Mouse (Mus musculus) right cerebral cortex, postnatal 25 days (tissue): ENCODE data around the gene Mrps14.

ENCODE experiments used
- DNase-seq: peaks from one replicate; pipeline ENCODE4 v3.0.0; 2022

The Mrps14 gene

GRCm38 (mm10) chr1:160231013-160231412 is 36.0 kb downstream of the Mrps14 start:
- DNase-seq: no peak

- no peak for DNase-seq
These were observed 37.1 kb downstream of the Mrps14 start for GRCm38 (mm10) chr1:160232113-160232512.

GRCm38 (mm10) chr1:160233921-160234320 is 38.9 kb downstream of the Mrps14 start:
- no peak for DNase-seq

DNA sequence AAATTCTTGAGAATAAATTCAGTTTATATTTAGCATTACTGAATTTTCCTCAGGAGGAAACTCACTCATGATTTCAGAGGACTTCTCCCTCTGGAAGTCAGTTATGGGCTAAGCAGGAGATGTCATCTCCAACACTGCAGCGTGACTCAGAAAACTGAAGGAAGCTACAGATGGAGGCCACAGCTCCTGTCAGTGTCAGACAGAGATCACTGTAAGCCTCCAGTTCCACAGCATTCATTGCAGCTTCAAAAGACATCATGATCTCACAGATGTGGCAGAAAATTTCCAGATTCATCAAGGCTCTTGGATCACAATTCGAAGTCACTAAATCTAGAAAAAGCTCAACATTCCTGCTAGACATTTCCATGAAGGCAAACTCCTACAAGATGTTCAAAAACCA is 43.0 kb downstream of the Mrps14 start:
- no peak for DNase-seq

GRCm38 (mm10) chr1:160238852-160239443 is 43.9 kb downstream of the Mrps14 start:
- DNase-seq: no peak

- DNase-seq: no peak
These were observed 45.1 kb downstream of the Mrps14 start for GRCm38 (mm10) chr1:160240091-160240490.

DNA sequence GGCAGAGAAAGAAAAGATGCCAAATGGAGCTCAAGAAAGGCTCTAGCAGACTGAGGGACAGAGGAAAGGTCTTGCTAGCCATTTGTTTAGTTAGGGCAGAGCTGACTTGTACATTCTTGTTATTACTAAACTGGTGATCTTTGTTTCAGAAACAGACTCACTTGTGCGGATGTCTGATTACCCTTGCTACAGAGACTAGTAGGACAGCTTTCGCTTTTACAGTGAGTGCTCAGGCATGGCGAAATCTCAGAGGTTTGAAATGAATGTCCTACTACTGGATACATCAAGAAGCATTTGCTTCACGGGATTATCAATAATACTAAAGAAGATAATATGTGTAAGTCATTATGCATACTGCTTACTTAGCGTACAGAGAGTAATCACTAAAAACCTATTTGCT is 49.7 kb downstream of the Mrps14 start:
- no peak for DNase-seq

DNA sequence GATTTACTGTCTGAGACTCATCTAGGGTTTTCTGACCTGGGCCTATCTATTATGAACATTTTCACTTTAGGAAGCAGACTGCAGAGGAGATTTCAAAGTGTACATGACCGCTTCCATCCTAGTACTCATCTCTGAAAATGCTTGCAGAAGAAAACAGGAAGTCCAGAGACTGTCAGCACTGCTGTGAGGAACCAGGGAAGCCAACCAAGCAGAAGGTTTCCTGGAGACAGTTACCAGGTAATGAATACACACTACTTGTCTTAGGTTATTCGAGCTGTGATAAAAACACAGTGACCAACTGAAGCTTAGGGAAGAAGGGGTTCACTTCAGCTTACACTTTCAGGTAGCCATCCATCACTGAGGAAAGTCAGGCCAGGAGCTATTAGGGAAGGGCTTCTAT is 50.9 kb downstream of the Mrps14 start:
- DNase-seq: no peak

GRCm38 (mm10) chr1:160246844-160247243 is 51.8 kb downstream of the Mrps14 start:
- no peak for DNase-seq

GRCm38 (mm10) chr1:160247473-160247872 is 52.5 kb downstream of the Mrps14 start:
- no peak for DNase-seq

GRCm38 (mm10) chr1:160249786-160250185 is 54.8 kb downstream of the Mrps14 start:
- DNase-seq: no peak

GRCm38 (mm10) chr1:160250782-160251181 is 55.8 kb downstream of the Mrps14 start:
- DNase-seq: no peak

DNA sequence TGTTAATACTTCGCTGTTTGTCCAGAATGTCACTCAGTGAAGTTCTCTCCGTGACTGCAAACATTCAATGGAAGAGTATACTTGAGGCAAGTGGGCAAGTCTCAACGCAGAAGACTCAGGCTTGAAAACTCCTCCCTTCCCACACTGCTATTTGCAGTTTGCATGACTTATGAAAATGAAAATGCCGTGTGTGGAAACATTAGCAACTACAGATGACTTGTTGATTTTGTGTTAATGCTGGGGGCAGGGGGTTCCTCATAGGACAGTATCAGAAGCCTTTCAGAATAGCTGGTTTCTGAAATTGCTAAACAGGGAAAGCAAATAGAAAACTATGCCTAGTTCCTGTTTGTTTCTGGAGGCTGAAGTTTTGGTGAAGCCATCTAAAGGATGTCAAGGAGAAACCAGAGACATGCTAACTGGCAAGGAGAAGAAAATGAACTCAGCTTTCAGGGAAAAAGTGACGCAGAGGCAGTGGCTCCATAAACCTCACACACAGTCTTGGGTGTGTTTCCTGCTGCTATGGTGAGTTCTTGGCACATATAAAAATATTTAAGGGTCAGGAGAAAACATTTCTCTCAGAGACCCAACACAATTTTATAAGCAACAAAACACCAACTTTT is 56.5 kb downstream of the Mrps14 start:
- no peak for DNase-seq
